Mouse (Mus musculus) layer of hippocampus, adult 2 months (tissue): ENCODE results near the gene Polr3h. TPM values are rescaled to one million over a fixed set of nuclear protein-coding genes. Genes with fewer than 3 reads are reported as not detected.

ENCODE experiments used
- DNase-seq, 2 experiments: peaks; one replicate each; pipeline ENCODE4 v3.0.0; 2022; ENCODE audit warnings: low spot score in 2 of 2
- H3K27ac ChIP-seq: fragments of 200-600 bp; 2 replicates; pipeline ENCODE4 v1.8.1; 2022
- H3K4me3 ChIP-seq: fragments of 200-600 bp; 2 replicates; pipeline ENCODE4 v1.8.1; 2022; ENCODE audit warnings: mild to moderate bottlenecking
- CTCF ChIP-seq: fragments of 200-600 bp; conservative IDR thresholded peaks from 2 replicates; pipeline ENCODE4 v1.8.1; 2022; ENCODE audit warnings: antibody characterized with exemption, mild to moderate bottlenecking, moderate library complexity
- total RNA-seq, 2 experiments: library from RNA; stranded (reverse); gene quantifications; 2 replicates each; pipeline ENCODE4 v1.2.3; 2021

Polr3h gene
- total RNA-seq, 2 experiments from 2014 or later = 44.8 to 51.4 TPM

- Histone ChIP-seq H3K4me3 (no peak overlapping the region), H3K27ac (peak overlapping the region; percentile 84)
- DNase-seq = peak; percentile 48 to 55
- TF ChIP-seq CTCF = no peak
Measured at GRCm38 (mm10) chr15:81896407-81896806, 29.6 kb downstream of the Polr3h start.

DNA sequence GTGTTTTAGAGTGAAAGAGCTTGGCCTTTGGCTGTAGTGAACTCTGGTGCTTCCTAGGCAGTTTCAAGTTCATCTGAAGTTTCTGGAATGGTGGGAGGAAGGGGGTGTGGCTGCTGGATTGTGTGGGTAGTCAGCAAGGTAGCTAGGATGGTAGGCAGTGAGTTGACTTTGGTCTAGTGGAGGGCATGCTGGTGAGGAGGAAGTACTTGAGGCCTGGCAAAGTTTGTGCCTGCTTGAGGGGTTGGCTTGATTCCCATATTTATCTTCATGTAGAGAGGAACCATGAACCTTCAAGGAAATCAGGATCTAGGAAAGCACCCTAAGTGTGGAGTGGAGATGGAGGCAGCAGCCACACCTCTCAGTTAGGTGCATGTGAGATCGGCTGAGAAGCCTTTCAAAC, 32.0 kb downstream of the Polr3h start:
- DNase-seq = no peak
- Histone ChIP-seq H3K4me3 (no peak overlapping the region), H3K27ac (peak overlapping the region; percentile 62; the same call in 1 of the 2 replicates)
- TF ChIP-seq CTCF = no peak

GRCm38 (mm10) chr15:81891822-81892580, 34.0 kb downstream of the Polr3h start:
- Histone ChIP-seq H3K27ac (peak overlapping the region; percentile 43; the same call in 1 of the 2 replicates), H3K4me3 (no peak overlapping the region)
- no peak for TF ChIP-seq CTCF
- no peak for DNase-seq

GRCm38 (mm10) chr15:81891140-81891802, 34.8 kb downstream of the Polr3h start:
- peak overlapping the region; percentile 43; the same call in 1 of the 2 replicates for H3K27ac ChIP-seq
- DNase-seq = no peak
- no peak for TF ChIP-seq CTCF
- no peak overlapping the region for H3K4me3 ChIP-seq

GRCm38 (mm10) chr15:81889175-81889574, 36.9 kb downstream of the Polr3h start:
- TF ChIP-seq CTCF = no peak
- Histone ChIP-seq H3K4me3 (no peak overlapping the region), H3K27ac (peak overlapping the region; percentile 16; the same call in 1 of the 2 replicates)
- no peak for DNase-seq

DNA sequence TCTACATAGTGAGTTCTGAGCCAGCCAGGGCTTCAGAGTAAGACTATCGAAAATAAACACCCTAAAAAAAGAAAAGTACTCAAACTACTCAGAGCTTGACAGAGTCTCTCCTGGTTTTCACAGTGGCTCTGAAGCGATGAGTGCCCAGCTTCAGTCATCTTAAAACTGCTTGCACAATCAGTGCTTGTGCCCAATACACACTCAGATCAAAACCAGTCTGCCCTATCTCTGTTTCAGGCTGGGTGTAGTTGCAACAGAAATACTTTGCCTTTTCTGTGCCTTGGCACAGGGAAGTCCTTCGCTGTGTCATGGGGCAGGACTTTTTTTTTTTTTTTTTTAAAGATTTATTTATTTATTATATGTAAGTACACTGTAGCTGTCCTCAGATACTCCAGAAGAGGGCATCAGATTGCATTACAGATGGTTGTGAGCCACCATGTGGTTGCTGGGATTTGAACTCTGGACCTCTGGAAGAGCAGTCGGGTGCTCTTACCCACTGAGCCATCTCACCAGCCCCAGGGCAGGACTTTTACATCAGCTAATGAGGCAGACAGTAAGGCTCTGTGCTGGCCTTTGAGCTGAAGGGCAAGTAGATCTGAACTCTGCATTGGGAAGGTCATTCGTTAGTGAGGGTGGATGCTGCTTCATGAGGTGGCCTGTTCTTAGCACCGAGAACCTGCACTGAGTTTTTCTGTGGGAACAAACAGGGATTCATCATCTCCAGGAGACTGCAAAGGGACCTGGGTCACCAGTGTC, 39.1 kb downstream of the Polr3h start:
- Histone ChIP-seq H3K4me3 (no peak overlapping the region), H3K27ac (peak overlapping the region; percentile 54)
- TF ChIP-seq CTCF = peak; percentile 34; the same call in 1 of the 2 replicates
- DNase-seq = no peak

- no peak for DNase-seq
- Histone ChIP-seq H3K27ac (peak overlapping the region; percentile 63; the same call in 1 of the 2 replicates), H3K4me3 (no peak overlapping the region)
- no peak for TF ChIP-seq CTCF
Measured at GRCm38 (mm10) chr15:81885418-81885934, 40.6 kb downstream of the Polr3h start.

- no peak for TF ChIP-seq CTCF
- H3K4me3 ChIP-seq = no peak overlapping the region
- DNase-seq = no peak
- H3K27ac ChIP-seq = peak overlapping the region; percentile 77
Measured at GRCm38 (mm10) chr15:81882348-81882747, 43.7 kb downstream of the Polr3h start.

- Histone ChIP-seq H3K27ac (peak overlapping the region; percentile 95), H3K4me3 (peak overlapping the region; percentile 43)
- peak; percentile 57 to 89 for DNase-seq
- TF ChIP-seq CTCF = no peak
Measured at GRCm38 (mm10) chr15:81879531-81880401, 46.3 kb downstream of the Polr3h start.

DNA sequence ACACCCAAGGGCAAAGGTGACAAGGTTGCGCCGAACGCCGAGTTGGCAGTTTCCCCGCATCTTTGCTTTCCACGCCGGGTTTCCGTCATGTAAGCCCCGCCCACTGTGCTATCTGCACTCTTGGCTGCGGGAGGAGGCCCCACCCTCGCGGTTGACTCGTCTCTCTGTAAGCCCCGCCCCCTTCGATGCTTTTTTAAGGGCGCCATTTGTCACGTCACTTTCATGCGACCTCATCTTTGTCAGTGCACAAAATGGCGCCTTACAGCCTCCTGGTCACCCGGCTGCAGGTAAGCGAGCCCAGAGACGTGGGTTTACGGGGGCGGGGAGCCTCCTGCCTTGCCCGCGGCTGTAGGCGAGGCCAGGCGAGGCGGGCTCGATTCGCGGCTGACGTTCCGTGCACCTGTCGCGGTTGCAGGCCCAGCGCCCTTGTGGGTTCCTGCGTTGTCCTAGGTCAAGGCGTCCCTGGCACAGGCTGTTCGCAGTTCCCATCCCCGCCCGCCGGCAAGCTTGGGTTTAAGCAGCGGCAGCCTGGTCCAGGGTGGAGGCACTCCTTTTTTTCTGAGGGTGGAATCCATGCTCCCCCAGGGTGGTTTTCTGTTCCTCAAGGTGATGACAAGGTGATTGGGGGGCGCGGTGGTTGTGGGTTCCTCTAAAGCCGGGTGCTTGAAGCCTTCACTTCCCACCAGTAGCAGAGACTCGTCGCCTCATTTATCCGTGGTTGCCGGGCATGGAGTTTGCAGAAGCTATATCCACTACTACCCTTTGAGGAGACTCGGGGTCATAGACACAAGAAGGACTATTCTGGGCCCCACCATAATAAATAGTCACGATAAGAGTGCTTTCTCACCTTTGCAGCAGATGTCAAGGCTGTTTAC, 53.5 kb downstream of the Polr3h start, which contains the start of gene Aco2:
Gene Aco2, plus strand, starts transcription at position 48 of the 875 bp plus-strand sequence.
- DNase-seq = peak; percentile 98 to 99
- peak within 1 kb of the TSS; percentile 80 for H3K4me3 ChIP-seq
- TF ChIP-seq CTCF = no peak
- H3K27ac ChIP-seq = peak within 1 kb of the TSS; percentile 98
